Mouse (Mus musculus) olfactory bulb, adult 2 months (tissue): ENCODE measurements around the gene Hdgfl3.

Experiments used
- CTCF ChIP-seq: fragments of 200-500 bp; IDR thresholded peaks from 2 replicates; pipeline ENCODE4 v1.5.1; 2012; ENCODE audit warnings: low read depth, mild to moderate bottlenecking, low read length, moderate library complexity; ENCODE audit not compliant: insufficient read depth
- POLR2A ChIP-seq: fragments of 200-500 bp; IDR thresholded peaks from 2 replicates; pipeline ENCODE4 v1.6.1; 2012; ENCODE audit warnings: mild to moderate bottlenecking, low read depth, low read length, moderate library complexity; ENCODE audit not compliant: insufficient read depth

DNA sequence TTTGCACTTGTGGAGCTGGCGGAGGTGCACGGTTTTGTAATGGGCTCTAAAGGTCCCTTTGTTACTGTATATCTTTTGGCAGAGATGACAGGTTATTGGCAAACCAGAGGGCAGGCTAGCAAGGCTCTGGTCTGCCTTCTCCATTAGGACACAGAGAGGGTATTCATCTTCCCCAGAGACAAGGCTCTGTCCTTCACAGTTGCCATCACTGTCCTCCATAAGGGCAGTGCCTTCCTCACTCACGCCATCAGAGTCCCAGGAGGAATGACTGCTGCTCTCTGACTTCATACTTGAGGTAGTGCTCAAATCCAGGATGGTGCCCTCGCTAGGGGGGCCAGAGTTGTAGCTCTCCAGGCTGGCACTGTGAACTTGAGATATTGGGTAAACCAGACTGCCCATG, 34.2 kb upstream of the Hdgfl3 start:
- TF ChIP-seq POLR2A (no peak), CTCF (no peak)
